Mouse (Mus musculus) heart, adult 8-10 months (tissue): ENCODE measurements around the gene Trim46. TPM values are rescaled to one million over a fixed set of nuclear protein-coding genes. Genes with fewer than 3 reads are reported as not detected.

Experiments
- DNase-seq: peaks from one replicate; pipeline ENCODE4 v3.0.0; 2022; ENCODE audit warnings: low spot score
- total RNA-seq, 4 experiments: library from RNA; stranded (reverse); gene quantifications; 2 replicates each; pipeline ENCODE4 v1.2.4; 2022

Gene Trim46
- under 1 TPM; 0.34 to 0.87 (median 0.83) TPM for total RNA-seq

GRCm38 (mm10) chr3:89246261-89247100, at the start of gene Trim46:
TSS of gene Trim46 (minus strand) at chr3:89246309.
- DNase-seq: peak; percentile 91

GRCm38 (mm10) chr3:89295685-89296230, 49.6 kb upstream of the Trim46 start:
- DNase-seq: no peak

- DNase-seq: no peak
Observed at GRCm38 (mm10) chr3:89294195-89294594, 48.1 kb upstream of the Trim46 start.

GRCm38 (mm10) chr3:89293247-89293918, 47.3 kb upstream of the Trim46 start:
- DNase-seq: no peak

- no peak for DNase-seq
Observed at GRCm38 (mm10) chr3:89292303-89292702, 46.2 kb upstream of the Trim46 start.

GRCm38 (mm10) chr3:89291874-89292273, 45.8 kb upstream of the Trim46 start:
- no peak for DNase-seq

- no peak for DNase-seq
Observed at GRCm38 (mm10) chr3:89288503-89288928, 42.4 kb upstream of the Trim46 start.

GRCm38 (mm10) chr3:89287286-89287685, 41.2 kb upstream of the Trim46 start:
- no peak for DNase-seq

GRCm38 (mm10) chr3:89285526-89285925, 39.4 kb upstream of the Trim46 start:
- no peak for DNase-seq

GRCm38 (mm10) chr3:89284261-89284660, 38.2 kb upstream of the Trim46 start:
- DNase-seq: no peak

- no peak for DNase-seq
Observed at GRCm38 (mm10) chr3:89282291-89282643, 36.2 kb upstream of the Trim46 start.

- DNase-seq: peak; percentile 89
Observed at GRCm38 (mm10) chr3:89281579-89282290, 35.6 kb upstream of the Trim46 start.

- peak; percentile 65 for DNase-seq
Observed at GRCm38 (mm10) chr3:89280606-89281511, 34.8 kb upstream of the Trim46 start, which contains the start of gene Efna1. TSS of gene Efna1 (minus strand) at chr3:89281142.

- no peak for DNase-seq
Observed at GRCm38 (mm10) chr3:89280050-89280605, 34.0 kb upstream of the Trim46 start.

- DNase-seq: peak; percentile 90
Observed at GRCm38 (mm10) chr3:89279153-89279890, 33.2 kb upstream of the Trim46 start.

GRCm38 (mm10) chr3:89278643-89279042, 32.5 kb upstream of the Trim46 start:
- DNase-seq: no peak

- peak; percentile 83 for DNase-seq
Observed at GRCm38 (mm10) chr3:89278107-89278506, 32.0 kb upstream of the Trim46 start.

GRCm38 (mm10) chr3:89277281-89278021, 31.3 kb upstream of the Trim46 start:
- DNase-seq: peak; percentile 47

- DNase-seq: no peak
Observed at GRCm38 (mm10) chr3:89276061-89276460, 30.0 kb upstream of the Trim46 start.
